Mouse (Mus musculus) ES-E14 (cell line): ENCODE measurements at regions not wholly inside any gene's neighbourhood (a gene's known extent, or its start where the extent isn't known, plus 50 kb on each side); places are given as distances from the start of the nearest gene placed in this dataset.

ENCODE experiments used
- DNase-seq: peaks from one replicate; pipeline ENCODE4 v3.0.0-alpha.2; 2013; ENCODE audit warnings: low read depth, low spot score
- H3K27ac ChIP-seq: 2 replicates; pipeline ENCODE4 v1.5.1; 2012; ENCODE audit warnings: low read depth, mild to moderate bottlenecking, low read length, moderate library complexity, mixed read lengths; ENCODE audit not compliant: poor library complexity, insufficient read depth, severe bottlenecking
- H3K36me3 ChIP-seq: 2 replicates; pipeline ENCODE4 v1.6.1; 2012; ENCODE audit warnings: mild to moderate bottlenecking, low read length, moderate library complexity, mixed read lengths; ENCODE audit not compliant: control insufficient read depth, poor library complexity, insufficient read depth, severe bottlenecking
- H3K4me1 ChIP-seq, 2 experiments: fragments of 150-350 bp in 1 of 2; sonication (generic) in 1 of 2; 2 replicates each; pipeline ENCODE4 v1.6.1; 2012; ENCODE audit warnings: low read length in 2 of 2, mild to moderate bottlenecking in 1 of 2, mixed read lengths in 1 of 2; ENCODE audit not compliant: control insufficient read depth in 2 of 2, insufficient read depth in 2 of 2, poor library complexity in 1 of 2
- H3K4me3 ChIP-seq, 2 experiments: fragments of 150-350 bp in 1 of 2; sonication (generic) in 1 of 2; 2 replicates each; pipeline ENCODE4 v1.5.1; 2012; ENCODE audit warnings: low read length in 2 of 2, low read depth in 1 of 2, mild to moderate bottlenecking in 1 of 2, mixed read lengths in 1 of 2; ENCODE audit not compliant: insufficient read depth in 1 of 2, poor library complexity in 1 of 2, severe bottlenecking in 1 of 2
- H3K9ac ChIP-seq: 2 replicates; pipeline ENCODE4 v1.6.1; 2012; ENCODE audit warnings: low read depth, mild to moderate bottlenecking, low read length, mixed read lengths; ENCODE audit not compliant: poor library complexity, insufficient read depth, severe bottlenecking
- H3K9me3 ChIP-seq: fragments of 150-350 bp; sonication (generic); 2 replicates; pipeline ENCODE4 v1.6.1; 2012; ENCODE audit warnings: low read depth, mild to moderate bottlenecking, low read length; ENCODE audit not compliant: control insufficient read depth, insufficient read depth
- CHD2 ChIP-seq: IDR thresholded peaks from 2 replicates; pipeline ENCODE4 v1.6.1; 2014; ENCODE audit warnings: mild to moderate bottlenecking, low read depth, low read length, inconsistent platforms
- HCFC1 ChIP-seq: IDR thresholded peaks from 2 replicates; pipeline ENCODE4 v1.6.1; 2012; ENCODE audit warnings: low read length, inconsistent platforms, borderline replicate concordance; ENCODE audit not compliant: insufficient read depth
- MAFK ChIP-seq: IDR thresholded peaks from 2 replicates; pipeline ENCODE4 v1.6.1; 2014; ENCODE audit warnings: mild to moderate bottlenecking, low read depth, low read length, inconsistent platforms; ENCODE audit not compliant: insufficient read depth
- ZC3H11A ChIP-seq: IDR thresholded peaks from 2 replicates; pipeline ENCODE4 v1.6.1; 2012; ENCODE audit warnings: low read depth, mild to moderate bottlenecking, inconsistent platforms, low read length, borderline replicate concordance
- ZNF384 ChIP-seq: IDR thresholded peaks from 2 replicates; pipeline ENCODE4 v1.6.1; 2012; ENCODE audit warnings: low read depth, low read length, inconsistent platforms
- in situ Hi-C, 2 experiments: fragments of 600-800 bp; cut with MboI; formaldehyde crosslinking; loops; one replicate each; pipeline ENCODE4 v1.15.1; 2025; ENCODE audit warnings: low sequenced_read_pairs in 2 of 2, inconsistent platforms in 1 of 2; ENCODE audit not compliant: unreplicated experiment in 2 of 2

DNA sequence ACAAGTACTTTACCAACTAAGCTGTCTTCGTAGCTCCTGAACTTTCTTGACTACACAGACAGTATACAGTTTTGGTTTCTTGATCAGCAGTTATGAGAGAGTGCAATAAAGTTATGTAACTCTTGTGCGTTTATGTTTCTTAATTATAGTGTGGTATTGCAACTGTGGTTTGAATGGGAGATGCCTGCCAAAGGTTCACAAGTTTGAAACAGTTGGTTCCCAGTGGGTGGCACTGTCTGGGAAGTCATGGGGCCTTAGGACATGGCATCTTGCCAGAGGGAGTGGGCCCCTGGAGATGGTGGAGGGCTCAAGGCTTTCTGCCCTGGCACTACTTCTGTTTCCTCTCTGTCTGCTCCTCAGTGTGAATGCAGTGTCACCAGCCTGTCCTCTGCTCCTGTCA, 71.7 kb downstream of the Evx1 start:
- Histone ChIP-seq H3K36me3 (no peaks in the 10 kb centered on the region), H3K9ac (no peak overlapping the region), H3K4me1 (no peaks in the 10 kb centered on the region), H3K9me3 (no peaks in the 10 kb centered on the region), H3K27ac (no peak overlapping the region), H3K4me3 (no peak overlapping the region)
- DNase-seq: no peak
- in situ Hi-C loops: no loop called here
- no peak for TF ChIP-seq HCFC1
- TF ChIP-seq ZNF384: no peak
- no peak for TF ChIP-seq CHD2
- TF ChIP-seq MAFK: no peak
- TF ChIP-seq ZC3H11A: no peak

DNA sequence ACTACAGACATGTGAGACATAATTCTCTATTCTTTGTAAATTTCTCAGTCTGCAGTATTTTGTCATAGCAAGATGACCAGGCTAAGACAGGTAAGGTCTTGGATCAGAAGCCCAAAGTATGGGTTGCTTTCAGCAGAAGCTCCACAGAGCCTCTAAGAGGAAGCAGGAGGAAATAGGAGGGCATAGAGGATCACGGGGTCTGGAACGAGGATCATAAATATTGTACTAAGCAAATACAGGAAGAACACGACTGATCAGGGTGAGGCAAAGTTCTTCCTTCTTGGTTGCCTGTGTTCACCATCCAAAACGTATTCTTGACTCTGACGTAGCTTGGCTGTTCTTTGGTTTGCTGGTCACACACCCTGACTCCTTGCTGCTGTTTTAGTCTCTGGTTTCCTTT, 88.1 kb downstream of the Evx1 start:
- no peaks in the 10 kb centered on the region for H3K4me1 ChIP-seq
- H3K36me3 ChIP-seq: no peaks in the 10 kb centered on the region
- H3K9ac ChIP-seq: no peak overlapping the region
- no peak overlapping the region for H3K4me3 ChIP-seq
- in situ Hi-C loops: no loop called here
- TF ChIP-seq CHD2 (no peak), HCFC1 (no peak), MAFK (no peak), ZNF384 (no peak), ZC3H11A (no peak)
- no peaks in the 10 kb centered on the region for H3K9me3 ChIP-seq
- no peak overlapping the region for H3K27ac ChIP-seq
- no peak for DNase-seq

DNA sequence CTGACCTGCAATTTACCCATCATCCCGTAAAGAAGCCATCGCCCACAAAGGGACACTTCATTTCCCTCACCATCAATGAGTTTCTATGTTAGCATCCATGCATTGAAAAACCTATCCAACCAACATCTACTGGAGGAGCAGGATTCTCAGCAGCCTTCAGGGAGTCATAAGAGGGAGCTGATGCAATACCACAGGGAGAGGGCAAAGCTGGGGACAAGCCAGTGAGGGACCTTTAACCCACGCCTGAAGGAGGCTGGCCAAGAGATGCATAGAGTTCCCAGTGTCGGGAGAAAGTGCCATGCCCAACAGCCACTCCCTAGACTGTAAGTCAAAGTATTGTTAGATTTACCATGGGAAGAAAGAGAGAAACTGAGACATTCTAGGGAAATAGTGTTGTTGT, 96.7 kb downstream of the Evx1 start:
- no peaks in the 10 kb centered on the region for H3K36me3 ChIP-seq
- H3K4me1 ChIP-seq: no peaks in the 10 kb centered on the region
- H3K4me3 ChIP-seq: no peak overlapping the region
- TF ChIP-seq HCFC1: no peak
- H3K9ac ChIP-seq: no peak overlapping the region
- H3K27ac ChIP-seq: no peak overlapping the region
- no peaks in the 10 kb centered on the region for H3K9me3 ChIP-seq
- in situ Hi-C loops: no loop called here
- no peak for DNase-seq

DNA sequence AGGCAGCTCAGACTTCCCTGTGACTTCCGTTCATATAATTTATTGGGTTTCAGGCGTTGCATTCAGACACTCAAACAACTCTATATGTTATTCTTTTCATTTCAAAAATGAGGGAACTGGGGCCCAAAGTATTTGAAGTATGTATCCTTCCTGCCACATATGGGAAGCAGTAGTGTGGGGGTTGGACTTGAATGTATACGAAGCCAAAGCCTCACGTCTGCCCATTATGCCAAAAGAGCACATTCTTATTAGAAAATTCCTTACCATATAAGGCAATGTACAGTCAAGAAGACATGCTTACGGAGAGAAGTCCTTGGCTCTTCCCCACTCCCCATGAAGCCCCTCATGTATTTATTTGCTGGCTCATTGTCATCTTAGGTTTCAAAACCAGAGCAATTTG, 97.4 kb downstream of the Evx1 start:
- Histone ChIP-seq H3K9me3 (no peaks in the 10 kb centered on the region), H3K27ac (no peak overlapping the region), H3K9ac (no peak overlapping the region), H3K4me3 (no peak overlapping the region), H3K4me1 (no peaks in the 10 kb centered on the region), H3K36me3 (no peaks in the 10 kb centered on the region)
- in situ Hi-C loops: no loop called here
- no peak for DNase-seq
- TF ChIP-seq CHD2 (no peak), HCFC1 (no peak), MAFK (no peak), ZC3H11A (no peak), ZNF384 (no peak)

DNA sequence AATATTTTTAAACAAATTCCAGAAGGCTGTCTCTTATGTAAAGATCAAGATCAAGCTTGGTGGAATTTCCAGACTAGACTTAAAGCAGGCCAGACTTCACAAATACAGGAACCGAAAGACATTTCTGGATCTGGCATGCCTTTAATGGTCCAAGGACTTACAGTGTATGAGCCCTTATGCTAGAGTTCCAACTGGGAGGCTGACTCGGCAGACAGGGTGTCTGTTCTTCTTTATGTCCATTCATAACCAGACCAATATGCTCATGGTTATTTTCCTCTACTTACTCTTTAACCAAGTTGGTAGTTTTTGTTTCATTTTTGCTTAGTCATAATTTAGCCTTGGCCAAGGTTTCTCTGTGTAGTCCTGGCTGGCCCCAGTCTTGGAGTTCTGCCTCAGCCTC, 98.0 kb downstream of the Evx1 start:
- no peak for DNase-seq
- Histone ChIP-seq H3K9me3 (no peaks in the 10 kb centered on the region), H3K36me3 (no peaks in the 10 kb centered on the region), H3K4me1 (no peaks in the 10 kb centered on the region), H3K4me3 (no peak overlapping the region), H3K9ac (no peak overlapping the region), H3K27ac (no peak overlapping the region)
- TF ChIP-seq HCFC1 (no peak), MAFK (no peak), CHD2 (no peak), ZC3H11A (no peak), ZNF384 (no peak)
- in situ Hi-C loops: no loop called here
